Mouse (Mus musculus) adrenal gland, postnatal 25 days (tissue): ENCODE data around the gene Gm33543. TPM values are rescaled to one million over a fixed set of nuclear protein-coding genes. Genes with fewer than 3 reads are reported as not detected.

ENCODE experiments used
- DNase-seq: peaks from one replicate; pipeline ENCODE4 v3.0.0; 2021; ENCODE audit warnings: mixed read lengths
- long read RNA-seq: library from polyadenylated mRNA; stranded (forward); transcript quantifications from one replicate; pipeline ENCODE4 v2.0.0, GENCODE M21; 2021
- total RNA-seq: library from RNA; stranded (reverse); gene quantifications from 2 replicates; pipeline ENCODE4 v1.2.3, GENCODE M21; 2021

The Gm33543 gene
- not detected in 2 replicates for total RNA-seq
- long read RNA-seq, partial matches to known transcripts: 1 of 6 reads
- long read RNA-seq, other reads (novel, unspliced or antisense): 5 of 6 reads

GRCm38 (mm10) chr10:95842789-95843637, at the start of gene Gm33543:
TSS of gene Gm33543 (minus strand) at chr10:95842930.
- DNase-seq: no peak

DNA sequence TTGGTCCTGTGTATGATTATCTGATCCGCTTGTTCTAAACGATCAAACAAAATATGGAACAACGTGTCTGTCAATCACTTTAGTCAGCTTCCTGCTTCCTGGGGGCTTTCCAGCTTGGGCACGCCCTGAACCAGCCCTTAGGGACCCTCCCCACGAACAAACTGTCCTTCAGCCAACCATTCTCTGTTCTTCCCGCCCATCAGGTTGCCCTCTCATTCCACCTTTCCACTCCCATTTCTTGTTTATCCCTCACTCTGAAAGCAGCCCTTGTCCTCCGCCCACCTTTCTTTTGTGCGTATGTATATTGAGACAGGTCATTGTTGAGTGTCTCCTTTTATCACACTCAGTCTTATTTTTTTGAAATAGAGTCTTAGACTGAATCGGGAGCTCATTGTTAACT, 49.4 kb upstream of the Gm33543 start:
- DNase-seq: no peak

GRCm38 (mm10) chr10:95891214-95891960, 48.7 kb upstream of the Gm33543 start:
- no peak for DNase-seq

- no peak for DNase-seq
Measured at GRCm38 (mm10) chr10:95883761-95884517, 41.2 kb upstream of the Gm33543 start.

GRCm38 (mm10) chr10:95882036-95882435, 39.3 kb upstream of the Gm33543 start:
- DNase-seq: no peak

- no peak for DNase-seq
Measured at GRCm38 (mm10) chr10:95879983-95880934, 37.5 kb upstream of the Gm33543 start.

GRCm38 (mm10) chr10:95870782-95871181, 28.1 kb upstream of the Gm33543 start:
- no peak for DNase-seq

GRCm38 (mm10) chr10:95868348-95868747, 25.6 kb upstream of the Gm33543 start:
- no peak for DNase-seq

DNA sequence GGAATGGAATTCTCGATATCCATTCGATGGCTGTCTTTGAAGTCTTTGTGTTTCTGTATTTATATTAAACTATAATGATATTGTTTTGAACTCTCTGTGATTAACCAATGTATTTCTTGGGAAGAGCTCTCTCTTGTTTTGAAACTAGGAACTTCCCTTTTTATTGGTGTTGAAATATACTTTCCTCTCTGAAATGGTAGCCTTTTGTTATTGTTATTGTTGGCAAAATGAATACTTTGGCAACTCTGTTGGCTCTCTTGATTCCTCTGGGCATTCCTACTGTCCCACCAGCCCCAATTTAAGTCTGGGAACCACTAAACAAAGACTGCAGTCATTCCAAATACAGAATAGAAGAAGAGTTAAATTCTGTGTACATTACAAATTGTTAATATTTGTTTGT, 24.9 kb upstream of the Gm33543 start:
- no peak for DNase-seq

GRCm38 (mm10) chr10:95864349-95865124, 21.8 kb upstream of the Gm33543 start:
- no peak for DNase-seq

- no peak for DNase-seq
Measured at GRCm38 (mm10) chr10:95862664-95863063, 19.9 kb upstream of the Gm33543 start.

DNA sequence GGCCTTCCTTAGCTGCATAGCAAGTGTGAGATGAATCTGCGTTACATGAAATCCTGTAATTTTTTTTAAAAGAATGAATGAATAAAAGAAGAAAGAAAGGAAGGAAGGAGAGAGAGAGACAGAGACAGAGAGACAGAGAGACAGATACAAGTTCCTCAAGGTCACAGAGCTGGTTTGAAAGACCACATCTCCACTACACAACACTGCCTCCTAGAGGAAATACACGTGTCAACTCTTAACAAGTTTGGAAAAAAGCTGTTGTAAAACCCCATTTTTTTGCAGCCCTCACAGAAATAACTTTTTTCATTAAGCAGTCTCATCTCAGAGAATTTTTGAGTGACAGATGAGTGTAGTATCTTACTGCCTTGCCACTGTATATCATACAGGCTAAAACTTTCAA, 15.4 kb upstream of the Gm33543 start:
- no peak for DNase-seq

- DNase-seq: no peak
Measured at GRCm38 (mm10) chr10:95855411-95855810, 12.7 kb upstream of the Gm33543 start.

- DNase-seq: no peak
Measured at GRCm38 (mm10) chr10:95850504-95850903, 7.8 kb upstream of the Gm33543 start.

- DNase-seq: no peak
Measured at GRCm38 (mm10) chr10:95846739-95847138, 4.0 kb upstream of the Gm33543 start.

- DNase-seq: no peak
Measured at GRCm38 (mm10) chr10:95846281-95846680, 3.6 kb upstream of the Gm33543 start.

GRCm38 (mm10) chr10:95843878-95844277, 1.1 kb upstream of the Gm33543 start:
- DNase-seq: no peak

DNA sequence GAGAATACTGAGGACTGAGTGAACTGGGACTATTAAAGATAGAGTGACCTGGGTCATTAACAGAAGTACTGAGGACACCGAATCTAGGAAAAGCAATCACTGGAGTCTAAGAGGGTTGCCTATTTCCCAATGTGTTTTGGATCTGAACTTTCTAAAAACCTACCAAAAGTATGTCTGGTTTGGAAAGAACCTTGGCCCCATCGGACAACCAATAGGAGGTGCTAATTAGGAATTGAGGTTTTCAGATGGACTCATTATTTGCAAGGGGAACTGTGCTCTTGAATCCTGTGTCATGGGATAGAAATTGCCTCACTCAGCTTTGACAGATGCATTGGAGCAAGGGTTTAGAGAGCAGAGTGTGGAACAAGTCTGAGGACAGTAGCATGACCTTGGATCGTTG, 1.5 kb downstream of the Gm33543 start:
- no peak for DNase-seq

GRCm38 (mm10) chr10:95839803-95840202, 2.9 kb downstream of the Gm33543 start:
- no peak for DNase-seq

GRCm38 (mm10) chr10:95839036-95839435, 3.7 kb downstream of the Gm33543 start:
- DNase-seq: no peak
